ENCODE assay signal across 8 mouse cellular contexts in genomic region chr12:79261035-79261434, GRCm38 (mm10). TPM values are rescaled to one million over a fixed set of nuclear protein-coding genes. Genes with fewer than 3 reads are reported as not detected.
DNase-seq lines count a peak whose midpoint lies in the region; ATAC-seq and TF ChIP-seq lines count a peak whose summit lies in the region.

No protein-coding gene starts in this region.

- ATAC-seq in kidney, postnatal 0 days (replicated peaks; ENCODE audit: low FRiP score, low read depth), result no peak
- no peak for ATAC-seq in kidney, embryonic 16.5 days (ENCODE audit: low FRiP score, low TSS enrichment)
- ATAC-seq in liver, embryonic 14.5 days (ENCODE audit: insufficient read depth), result no peak

- WGBS in cerebellum, adult 2 months, result 49% methylated on average over 5 of the region's 5 CpGs
- 54% methylated on average over 5 of the region's 5 CpGs for WGBS in kidney, postnatal 0 days
- 56% methylated on average over 5 of the region's 5 CpGs for WGBS in kidney, embryonic 16.5 days
- 61% methylated on average over 5 of the region's 5 CpGs for WGBS in liver, embryonic 14.5 days (ENCODE audit: insufficient replicate concordance)

- no peak for DNase-seq in cerebellum, adult 2 months
- DNase-seq in cerebellum, adult 11 months, result no peak
- peak; percentile 46 for DNase-seq in kidney, postnatal 0 days (ENCODE audit: low spot score)
- DNase-seq in embryo, embryonic 9.5 days (ENCODE audit: extremely low spot score), result peak; percentile 17
- DNase-seq in liver, embryonic 14.5 days (ENCODE audit: low read depth in 3 of 3, low spot score in 3 of 3), result no peak
- peak; percentile 4 for DNase-seq in thymus, postnatal 25 days

- H3K9ac ChIP-seq in kidney, postnatal 0 days (ENCODE audit: low read depth, low read length), result no peak overlapping the region
- H3K9ac ChIP-seq in kidney, embryonic 16.5 days (replicated peaks; ENCODE audit: low read length), result no peak overlapping the region
- no peak overlapping the region for H3K9ac ChIP-seq in liver, embryonic 14.5 days (replicated peaks)

- no peak overlapping the region for H3K4me2 ChIP-seq in kidney, postnatal 0 days (ENCODE audit: low read length)
- H3K4me2 ChIP-seq in kidney, embryonic 16.5 days (replicated peaks; ENCODE audit: low read depth, low read length), result no peak overlapping the region
- no peak overlapping the region for H3K4me2 ChIP-seq in liver, embryonic 14.5 days (ENCODE audit: low read depth)

- TF ChIP-seq EP300 in liver, embryonic 14.5 days (IDR thresholded peaks at IDR 0.05; ENCODE audit: low read depth), result no peak

- no peaks in the 10 kb centered on the region for H3K27me3 ChIP-seq in cerebellum, adult 2 months (ENCODE audit: control insufficient read depth, insufficient read depth, low read length)
- no peaks in the 10 kb centered on the region for H3K27me3 ChIP-seq in kidney, postnatal 0 days (ENCODE audit: insufficient read depth, low read length)
- no peaks in the 10 kb centered on the region for H3K27me3 ChIP-seq in kidney, embryonic 16.5 days (ENCODE audit: insufficient read depth, low read length)
- H3K27me3 ChIP-seq in E14TG2a.4 (ENCODE audit: insufficient read depth, low read length), result no peaks in the 10 kb centered on the region
- H3K27me3 ChIP-seq in liver, embryonic 14.5 days (ENCODE audit: control insufficient read depth, insufficient read depth, low read length), result no peaks in the 10 kb centered on the region

- no peaks in the 10 kb centered on the region for H3K4me1 ChIP-seq in cerebellum, adult 2 months (ENCODE audit: control insufficient read depth, insufficient read depth, low read length)
- H3K4me1 ChIP-seq in kidney, postnatal 0 days (replicated peaks; ENCODE audit: insufficient read depth, low read length), result no peaks in the 10 kb centered on the region
- no peaks in the 10 kb centered on the region for H3K4me1 ChIP-seq in kidney, embryonic 16.5 days (ENCODE audit: insufficient read depth, low read length)
- H3K4me1 ChIP-seq in E14TG2a.4 (replicated peaks; ENCODE audit: low read depth, low read length), result no peaks in the 10 kb centered on the region
- H3K4me1 ChIP-seq in liver, embryonic 14.5 days (replicated peaks; ENCODE audit: control insufficient read depth in 2 of 2, insufficient read depth in 2 of 2, low read length in 1 of 2), result no peaks in the 10 kb centered on the region

- no peak for TF ChIP-seq POLR2A in cerebellum, adult 2 months (IDR thresholded peaks at IDR 0.05; ENCODE audit: borderline replicate concordance, insufficient read depth, low read length)

- no peak overlapping the region for H3K4me3 ChIP-seq in cerebellum, adult 2 months (replicated peaks; ENCODE audit: insufficient read depth, low read depth, low read length)
- H3K4me3 ChIP-seq in kidney, postnatal 0 days (replicated peaks; ENCODE audit: low read depth, low read length), result no peak overlapping the region
- H3K4me3 ChIP-seq in kidney, embryonic 16.5 days (ENCODE audit: low read length), result no peak overlapping the region
- H3K4me3 ChIP-seq in E14TG2a.4 (replicated peaks; ENCODE audit: low read length), result no peak overlapping the region
- H3K4me3 ChIP-seq in liver, embryonic 14.5 days (ENCODE audit: insufficient read depth in 1 of 2, low read depth in 2 of 2, low read length in 2 of 2), result no peak overlapping the region

- peak; percentile 38; the same call in 1 of the 2 replicates for TF ChIP-seq CTCF in cerebellum, adult 2 months (IDR thresholded peaks at IDR 0.05; ENCODE audit: borderline replicate concordance, insufficient read depth, low read depth, low read length)
- peak; percentile 72 for TF ChIP-seq CTCF in kidney, postnatal 0 days (IDR thresholded peaks at IDR 0.05; ENCODE audit: low read depth)
- peak; percentile 66 for TF ChIP-seq CTCF in E14TG2a.4 (conservative IDR thresholded peaks at IDR 0.05; ENCODE audit: low read length)
- TF ChIP-seq CTCF in liver, embryonic 14.5 days (IDR thresholded peaks at IDR 0.05; ENCODE audit: low read depth), result peak; percentile 53

- peaks cover 56% of the 10 kb centered on the region for H3K36me3 ChIP-seq in kidney, postnatal 0 days (ENCODE audit: insufficient read depth, low read length)
- H3K36me3 ChIP-seq in kidney, embryonic 16.5 days (ENCODE audit: insufficient read depth, low read length), result peaks cover 57% of the 10 kb centered on the region
- peaks cover 94% of the 10 kb centered on the region for H3K36me3 ChIP-seq in E14TG2a.4 (ENCODE audit: insufficient read depth, low read length)
- H3K36me3 ChIP-seq in liver, embryonic 14.5 days (replicated peaks; ENCODE audit: control insufficient read depth, insufficient read depth, low read depth), result peaks cover 16% of the 10 kb centered on the region

- no peaks in the 10 kb centered on the region for H3K9me3 ChIP-seq in kidney, postnatal 0 days (replicated peaks; ENCODE audit: low read length)
- H3K9me3 ChIP-seq in kidney, embryonic 16.5 days (ENCODE audit: low read length), result no peaks in the 10 kb centered on the region
- H3K9me3 ChIP-seq in E14TG2a.4 (ENCODE audit: low read length), result no peaks in the 10 kb centered on the region
- H3K9me3 ChIP-seq in liver, embryonic 14.5 days (ENCODE audit: control insufficient read depth, low read length), result no peaks in the 10 kb centered on the region

- H3K27ac ChIP-seq in cerebellum, adult 2 months (ENCODE audit: insufficient read depth, low read length), result no peak overlapping the region
- no peak overlapping the region for H3K27ac ChIP-seq in kidney, postnatal 0 days
- H3K27ac ChIP-seq in kidney, embryonic 16.5 days (ENCODE audit: low read length), result no peak overlapping the region
- H3K27ac ChIP-seq in liver, embryonic 14.5 days, result no peak overlapping the region

RNA-seq across cellular contexts. Expression of gene Zfyve26, which starts 35.1 kb away (rescaled TPM):
- 32.1 and 38.4 TPM in 2 replicates for polyA plus RNA-seq in cerebellum, adult 2 months (2012; rRNA removed)
- 7.6 and 8.9 TPM in 2 replicates for polyA plus RNA-seq in kidney, postnatal 0 days (2015; fragmentation: Nextera tagmentation; extraction: Ambion mirVana)
- 11.2 and 17.7 TPM in 2 replicates for polyA plus RNA-seq in kidney, embryonic 16.5 days (2015; fragmentation: Nextera tagmentation; extraction: Ambion mirVana)
- polyA plus RNA-seq in liver, embryonic 14.5 days (2012; rRNA removed), result 7.7 and 12.5 TPM in 2 replicates
- 7.0 and 7.6 TPM in 2 replicates for polyA plus RNA-seq in liver, embryonic 14.5 days (2014; fragmentation: Nextera tagmentation; extraction: Ambion mirVana)

RNA-seq across cellular contexts. Expression of gene Rad51b, which starts 36.0 kb away (rescaled TPM):
- 0.23 and 0.44 TPM in 2 replicates for polyA plus RNA-seq in cerebellum, adult 2 months (2012; rRNA removed)
- 3.9 TPM in 2 replicates for polyA plus RNA-seq in kidney, postnatal 0 days (2015; fragmentation: Nextera tagmentation; extraction: Ambion mirVana)
- 8.0 and 8.9 TPM in 2 replicates for polyA plus RNA-seq in kidney, embryonic 16.5 days (2015; fragmentation: Nextera tagmentation; extraction: Ambion mirVana)
- 1.6 and 2.3 TPM in 2 replicates for polyA plus RNA-seq in liver, embryonic 14.5 days (2012; rRNA removed)
- polyA plus RNA-seq in liver, embryonic 14.5 days (2014; fragmentation: Nextera tagmentation; extraction: Ambion mirVana), result 5.1 and 5.5 TPM in 2 replicates

RNA-seq across cellular contexts. Expression of gene Rdh12, which starts 52.3 kb away (rescaled TPM):
- polyA plus RNA-seq in cerebellum, adult 2 months (2012; rRNA removed), result 2.1 and 2.6 TPM in 2 replicates
- polyA plus RNA-seq in kidney, postnatal 0 days (2015; fragmentation: Nextera tagmentation; extraction: Ambion mirVana), result 7.4 and 7.7 TPM in 2 replicates
- 3.5 and 4.2 TPM in 2 replicates for polyA plus RNA-seq in kidney, embryonic 16.5 days (2015; fragmentation: Nextera tagmentation; extraction: Ambion mirVana)
- 0.25 and 0.31 TPM in 2 replicates for polyA plus RNA-seq in liver, embryonic 14.5 days (2012; rRNA removed)
- polyA plus RNA-seq in liver, embryonic 14.5 days (2014; fragmentation: Nextera tagmentation; extraction: Ambion mirVana), result 0.37 and 0.40 TPM in 2 replicates

Comparison
In these comparisons a context has a peak if more than half of its experiments do, and no peak if none do; other contexts are left out.
1. DNase-seq: peak in kidney, postnatal 0 days (single experiment), embryo, embryonic 9.5 days (single experiment) and thymus, postnatal 25 days (single experiment); none in cerebellum, adult 2 months (0 of 2), cerebellum, adult 11 months (single experiment) and liver, embryonic 14.5 days (0 of 3).
2. Peak in every context shown above with its lines, with median percentiles within 50 percentile points of each other: CTCF ChIP-seq.